Mouse (Mus musculus): Measurements from ENCODE around the gene Tm7sf2.

Gene Tm7sf2

GRCm38 (mm10) chr19:6067724-6068415 is at the start of gene Tm7sf2:
Gene Tm7sf2 (minus strand): TSS chr19:6068373.
- peak; percentile 99 for DNase-seq

- DNase-seq: no peak
Measured at GRCm38 (mm10) chr19:6117346-6117985, 49.3 kb upstream of the Tm7sf2 start.

GRCm38 (mm10) chr19:6116113-6116850 is 48.1 kb upstream of the Tm7sf2 start:
- DNase-seq: no peak

GRCm38 (mm10) chr19:6113116-6113515 is 44.9 kb upstream of the Tm7sf2 start:
- DNase-seq: no peak

GRCm38 (mm10) chr19:6105586-6105985 is 37.4 kb upstream of the Tm7sf2 start, which contains the start of gene Naaladl1:
Gene Naaladl1 (plus strand): TSS chr19:6105782.
- no peak for DNase-seq

GRCm38 (mm10) chr19:6104476-6104875 is 36.3 kb upstream of the Tm7sf2 start:
- DNase-seq: no peak

- no peak for DNase-seq
Measured at GRCm38 (mm10) chr19:6102169-6102853, 34.1 kb upstream of the Tm7sf2 start.

- DNase-seq: no peak
Measured at GRCm38 (mm10) chr19:6101186-6101585, 33.0 kb upstream of the Tm7sf2 start.

GRCm38 (mm10) chr19:6097847-6098246 is 29.7 kb upstream of the Tm7sf2 start:
- no peak for DNase-seq

GRCm38 (mm10) chr19:6094119-6094518 is 25.9 kb upstream of the Tm7sf2 start, which contains the start of gene AC131692.1:
Gene AC131692.1 (plus strand): TSS chr19:6094419.
- DNase-seq: no peak

- peak; percentile 81 for DNase-seq
Measured at GRCm38 (mm10) chr19:6088841-6089240, 20.7 kb upstream of the Tm7sf2 start.

- peak; percentile 95 for DNase-seq
Measured at GRCm38 (mm10) chr19:6085417-6085879, 17.3 kb upstream of the Tm7sf2 start.

- DNase-seq: peak; percentile 99
Measured at GRCm38 (mm10) chr19:6084478-6085248, 16.5 kb upstream of the Tm7sf2 start, which contains the start of the genes Zfpl1 and Cdca5. Gene Zfpl1 (minus strand): TSS chr19:6084956. Gene Cdca5 (plus strand): TSS chr19:6084983.

GRCm38 (mm10) chr19:6082156-6082555 is 14.0 kb upstream of the Tm7sf2 start, which contains the start of gene Gm28374:
Gene Gm28374 (minus strand): TSS chr19:6082256.
- DNase-seq: peak; percentile 89

- DNase-seq: peak; percentile 90
Measured at GRCm38 (mm10) chr19:6079983-6080480, 11.9 kb upstream of the Tm7sf2 start, which contains the start of gene Tmem262. Gene Tmem262 (plus strand): TSS chr19:6080033.

GRCm38 (mm10) chr19:6076564-6077393 is 8.6 kb upstream of the Tm7sf2 start, which contains the start of gene Vps51:
Gene Vps51 (minus strand): TSS chr19:6077231.
- peak; percentile 99 for DNase-seq

- DNase-seq: no peak
Measured at GRCm38 (mm10) chr19:6073889-6074288, 5.7 kb upstream of the Tm7sf2 start.

GRCm38 (mm10) chr19:6071261-6071660 is 3.1 kb upstream of the Tm7sf2 start:
- peak; percentile 92 for DNase-seq

GRCm38 (mm10) chr19:6070571-6071250 is 2.5 kb upstream of the Tm7sf2 start:
- no peak for DNase-seq

- peak; percentile 91 for DNase-seq
Measured at GRCm38 (mm10) chr19:6069851-6070250, 1.7 kb upstream of the Tm7sf2 start.
